Mouse (Mus musculus) lung, postnatal 10 days (tissue): ENCODE results near the gene Myrip.

Source experiments
- DNase-seq: peaks from one replicate; pipeline ENCODE4 v3.0.0; 2021

The Myrip gene

GRCm38 (mm10) chr9:120339975-120340695, 38.8 kb downstream of the Myrip start:
- DNase-seq, result peak; percentile 20

GRCm38 (mm10) chr9:120343123-120343790, 41.9 kb downstream of the Myrip start:
- DNase-seq, result no peak

GRCm38 (mm10) chr9:120345651-120346151, 44.4 kb downstream of the Myrip start:
- peak; percentile 60 for DNase-seq

GRCm38 (mm10) chr9:120349145-120349544, 47.8 kb downstream of the Myrip start:
- DNase-seq, result peak; percentile 51

- peak; percentile 58 for DNase-seq
Measured at GRCm38 (mm10) chr9:120350346-120350745, 49.0 kb downstream of the Myrip start.

GRCm38 (mm10) chr9:120351061-120351460, 49.7 kb downstream of the Myrip start:
- no peak for DNase-seq

GRCm38 (mm10) chr9:120351474-120351873, 50.2 kb downstream of the Myrip start:
- DNase-seq, result no peak

GRCm38 (mm10) chr9:120353036-120353435, 51.7 kb downstream of the Myrip start:
- no peak for DNase-seq

GRCm38 (mm10) chr9:120353967-120354366, 52.7 kb downstream of the Myrip start:
- DNase-seq, result no peak

GRCm38 (mm10) chr9:120354550-120355345, 53.4 kb downstream of the Myrip start:
- DNase-seq, result no peak

- no peak for DNase-seq
Measured at GRCm38 (mm10) chr9:120356490-120356889, 55.2 kb downstream of the Myrip start.

GRCm38 (mm10) chr9:120358060-120358459, 56.7 kb downstream of the Myrip start:
- DNase-seq, result no peak

- peak; percentile 68 for DNase-seq
Measured at GRCm38 (mm10) chr9:120360397-120361177, 59.3 kb downstream of the Myrip start.

GRCm38 (mm10) chr9:120361656-120362055, 60.3 kb downstream of the Myrip start:
- DNase-seq, result no peak

GRCm38 (mm10) chr9:120362684-120363083, 61.4 kb downstream of the Myrip start:
- no peak for DNase-seq

GRCm38 (mm10) chr9:120364653-120365283, 63.5 kb downstream of the Myrip start:
- no peak for DNase-seq

- DNase-seq, result no peak
Measured at GRCm38 (mm10) chr9:120367526-120367925, 66.2 kb downstream of the Myrip start.

- DNase-seq, result no peak
Measured at GRCm38 (mm10) chr9:120371633-120372032, 70.3 kb downstream of the Myrip start.

GRCm38 (mm10) chr9:120372347-120372746, 71.0 kb downstream of the Myrip start:
- no peak for DNase-seq

- DNase-seq, result peak; percentile 67
Measured at GRCm38 (mm10) chr9:120377726-120378125, 76.4 kb downstream of the Myrip start.

GRCm38 (mm10) chr9:120395188-120395587, 93.9 kb downstream of the Myrip start:
- DNase-seq, result no peak

GRCm38 (mm10) chr9:120396579-120397185, 95.4 kb downstream of the Myrip start:
- DNase-seq, result no peak
